Mouse (Mus musculus) megakaryocyte, embryonic 14.5 days (primary cell): ENCODE results near the gene Lrp4.

Experiments
- FLI1 ChIP-seq: IDR thresholded peaks from 2 replicates; pipeline ENCODE4 v1.6.1; 2012; ENCODE audit warnings: low read length, inconsistent platforms, mixed read lengths
- GATA1 ChIP-seq: IDR thresholded peaks from 3 replicates; pipeline ENCODE4 v1.6.1; 2012; ENCODE audit warnings: mixed read lengths, low read length, inconsistent platforms, borderline replicate concordance

DNA sequence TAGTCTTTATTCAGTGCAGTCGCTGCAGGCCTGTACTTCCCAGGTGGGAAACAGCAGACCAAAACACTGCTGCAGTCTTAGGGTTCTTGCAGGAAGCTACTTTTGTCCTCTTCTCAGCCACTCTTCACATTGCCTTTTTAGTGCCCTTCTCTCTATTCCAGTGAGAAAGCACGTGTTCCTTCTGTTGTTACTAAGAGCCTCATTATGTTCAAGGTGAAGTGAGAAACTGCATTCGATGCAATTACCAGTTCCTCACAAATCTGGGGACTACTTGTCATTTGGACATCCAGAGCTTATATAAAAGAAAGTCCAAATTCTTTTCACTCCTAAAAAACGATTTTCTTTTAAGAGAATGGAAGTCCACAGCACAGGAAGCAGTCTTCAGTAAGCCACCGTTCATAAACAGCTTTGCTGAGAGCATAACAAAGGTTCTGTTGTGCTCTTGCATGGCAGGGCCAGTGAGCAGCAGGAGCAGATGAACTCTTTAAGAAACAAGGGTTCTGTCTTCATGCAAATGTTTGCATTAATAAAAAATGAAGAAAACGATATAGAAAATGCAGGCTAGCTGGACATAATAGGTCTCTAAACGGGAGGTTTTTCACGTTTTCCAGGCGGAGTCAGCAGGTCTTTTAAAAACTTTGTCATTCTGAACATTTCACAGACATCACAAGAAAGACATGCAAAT lies 27.3 kb upstream of the Lrp4 start:
- TF ChIP-seq GATA1: no peak
- no peak for TF ChIP-seq FLI1
